Comparison of ENCODE assay signal across 8 mouse cellular contexts in genomic region chr19:22448340-22449288, GRCm38 (mm10).
DNase-seq lines count a peak whose midpoint lies in the region; ATAC-seq lines count a peak whose summit lies in the region.

No protein-coding gene starts in this region.

- peak overlapping the region; percentile 68; the same call in 1 of the 2 replicates for H3K9ac ChIP-seq in heart, embryonic 13.5 days

- ATAC-seq in frontal cortex, adult (ENCODE audit: low TSS enrichment): peak; percentile 60
- ATAC-seq in heart, embryonic 13.5 days (ENCODE audit: extremely low read depth, insufficient number of reproducible peaks, low FRiP score, low TSS enrichment): no peak

- H3K27me3 ChIP-seq in heart, embryonic 13.5 days (replicated peaks): 0 out of 2 replicates have a peak, but pooled peaks cover 4% of the 10 kb centered on the region

- H3K4me1 ChIP-seq in heart, embryonic 13.5 days: peaks cover 13% of the 10 kb centered on the region

- peak overlapping the region; percentile 73 for H3K4me2 ChIP-seq in heart, embryonic 13.5 days

- no peak overlapping the region for H3K27ac ChIP-seq in heart, embryonic 13.5 days (replicated peaks)

- H3K36me3 ChIP-seq in heart, embryonic 13.5 days: no peaks in the 10 kb centered on the region

- WGBS in heart, embryonic 13.5 days: 43% methylated on average over 20 of the region's 20 CpGs

- H3K4me3 ChIP-seq in heart, embryonic 13.5 days: peak overlapping the region; percentile 41

- DNase-seq in frontal cortex, postnatal 10 days (ENCODE audit: low spot score in 2 of 2): no peak
- DNase-seq in brain, adult 2 months (ENCODE audit: low read depth, low spot score): peak; percentile 65
- DNase-seq in mesoderm, embryonic 11.5 days (ENCODE audit: low read depth, low spot score): peak; percentile 18
- DNase-seq in thymus, adult 18-20 months: no peak
- DNase-seq in layer of hippocampus, postnatal 36 days: no peak
- no peak for DNase-seq in thymus, postnatal 4 days

- H3K9me3 ChIP-seq in heart, embryonic 13.5 days: no peaks in the 10 kb centered on the region

Comparison
In these comparisons a context has a peak if more than half of its experiments do, and no peak if none do; other contexts are left out.
1. DNase-seq: peak in brain, adult 2 months (single experiment) and mesoderm, embryonic 11.5 days (single experiment); none in frontal cortex, postnatal 10 days (0 of 2), thymus, adult 18-20 months (0 of 2), layer of hippocampus, postnatal 36 days (0 of 2) and thymus, postnatal 4 days (single experiment).